Mouse (Mus musculus): ENCODE data around the gene Tspan31. TPM values are rescaled to one million over a fixed set of nuclear protein-coding genes. Genes with fewer than 3 reads are reported as not detected.

The Tspan31 gene
- polyA plus RNA-seq, 1 experiment from 2014 or later: 157 TPM

DNA sequence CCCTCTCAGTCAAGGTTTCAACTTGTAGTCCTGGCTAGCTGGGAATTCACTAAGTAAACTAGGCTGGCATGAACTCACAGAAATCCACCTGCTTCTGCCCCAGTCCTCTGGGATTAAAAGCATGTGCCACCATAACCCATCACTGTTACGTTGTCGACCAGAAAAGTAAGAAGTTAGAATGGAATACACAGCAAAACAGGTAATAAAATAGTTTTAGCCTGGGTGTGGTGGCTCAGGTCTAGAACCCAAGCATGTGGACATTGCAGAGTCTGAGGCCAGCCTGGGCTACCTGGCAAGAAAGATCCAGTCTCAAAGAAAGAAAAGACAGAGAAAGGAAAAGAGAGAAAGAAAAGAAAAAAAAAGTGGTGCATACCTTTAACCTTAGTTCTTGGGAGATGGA, 8.6 kb downstream of the Tspan31 start:
- DNase-seq (ENCODE audit: low spot score): no peak
- Histone ChIP-seq H3K4me3 (replicated peaks; ENCODE audit: low read depth, low read length) (no peak overlapping the region), H3K9ac (ENCODE audit: low read depth, low read length) (no peak overlapping the region), H3K9me3 (replicated peaks; ENCODE audit: low read length) (no peaks in the 10 kb centered on the region), H3K4me2 (ENCODE audit: low read length) (no peak overlapping the region), H3K27ac (no peak overlapping the region), H3K27me3 (ENCODE audit: insufficient read depth, low read length) (no peaks in the 10 kb centered on the region), H3K36me3 (ENCODE audit: insufficient read depth, low read length) (peaks cover 24% of the 10 kb centered on the region), H3K4me1 (replicated peaks; ENCODE audit: insufficient read depth, low read length) (peaks cover 7% of the 10 kb centered on the region)
- no peak for TF ChIP-seq CTCF (IDR thresholded peaks at IDR 0.05; ENCODE audit: low read depth)
- no peak for ATAC-seq (replicated peaks; ENCODE audit: low FRiP score, low read depth)
- WGBS: 77% methylated on average over 2 of the region's 2 CpGs

DNA sequence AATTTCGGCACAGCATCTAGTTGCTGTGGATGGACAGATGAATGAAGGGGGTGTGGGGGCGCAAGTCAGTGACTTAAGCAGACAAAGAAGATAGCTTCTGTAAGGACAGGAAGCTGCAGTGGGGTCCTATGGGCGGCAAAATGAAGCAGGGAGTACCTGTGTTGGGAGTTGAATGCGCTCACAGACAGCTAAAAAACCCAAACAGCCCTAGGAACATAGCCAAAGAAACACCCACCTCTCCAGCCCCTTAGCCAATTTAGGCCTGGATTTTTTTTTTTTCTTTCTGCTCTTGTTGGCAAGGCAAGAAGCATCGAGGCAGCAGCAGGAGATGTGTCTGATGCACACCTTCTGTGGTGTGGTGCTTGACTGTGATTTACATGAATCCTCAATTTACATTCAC, 9.0 kb downstream of the Tspan31 start:
- Histone ChIP-seq H3K9ac (ENCODE audit: low read depth, low read length) (no peak overlapping the region), H3K36me3 (ENCODE audit: insufficient read depth, low read length) (peaks cover 25% of the 10 kb centered on the region), H3K9me3 (replicated peaks; ENCODE audit: low read length) (no peaks in the 10 kb centered on the region), H3K4me1 (replicated peaks; ENCODE audit: insufficient read depth, low read length) (peaks cover 7% of the 10 kb centered on the region), H3K27me3 (ENCODE audit: insufficient read depth, low read length) (no peaks in the 10 kb centered on the region), H3K27ac (no peak overlapping the region), H3K4me3 (replicated peaks; ENCODE audit: low read depth, low read length) (no peak overlapping the region), H3K4me2 (ENCODE audit: low read length) (no peak overlapping the region)
- no peak for ATAC-seq (replicated peaks; ENCODE audit: low FRiP score, low read depth)
- 46% methylated on average over 5 of the region's 5 CpGs for WGBS
- no peak for TF ChIP-seq CTCF (IDR thresholded peaks at IDR 0.05; ENCODE audit: low read depth)
- no peak for DNase-seq (ENCODE audit: low spot score)

DNA sequence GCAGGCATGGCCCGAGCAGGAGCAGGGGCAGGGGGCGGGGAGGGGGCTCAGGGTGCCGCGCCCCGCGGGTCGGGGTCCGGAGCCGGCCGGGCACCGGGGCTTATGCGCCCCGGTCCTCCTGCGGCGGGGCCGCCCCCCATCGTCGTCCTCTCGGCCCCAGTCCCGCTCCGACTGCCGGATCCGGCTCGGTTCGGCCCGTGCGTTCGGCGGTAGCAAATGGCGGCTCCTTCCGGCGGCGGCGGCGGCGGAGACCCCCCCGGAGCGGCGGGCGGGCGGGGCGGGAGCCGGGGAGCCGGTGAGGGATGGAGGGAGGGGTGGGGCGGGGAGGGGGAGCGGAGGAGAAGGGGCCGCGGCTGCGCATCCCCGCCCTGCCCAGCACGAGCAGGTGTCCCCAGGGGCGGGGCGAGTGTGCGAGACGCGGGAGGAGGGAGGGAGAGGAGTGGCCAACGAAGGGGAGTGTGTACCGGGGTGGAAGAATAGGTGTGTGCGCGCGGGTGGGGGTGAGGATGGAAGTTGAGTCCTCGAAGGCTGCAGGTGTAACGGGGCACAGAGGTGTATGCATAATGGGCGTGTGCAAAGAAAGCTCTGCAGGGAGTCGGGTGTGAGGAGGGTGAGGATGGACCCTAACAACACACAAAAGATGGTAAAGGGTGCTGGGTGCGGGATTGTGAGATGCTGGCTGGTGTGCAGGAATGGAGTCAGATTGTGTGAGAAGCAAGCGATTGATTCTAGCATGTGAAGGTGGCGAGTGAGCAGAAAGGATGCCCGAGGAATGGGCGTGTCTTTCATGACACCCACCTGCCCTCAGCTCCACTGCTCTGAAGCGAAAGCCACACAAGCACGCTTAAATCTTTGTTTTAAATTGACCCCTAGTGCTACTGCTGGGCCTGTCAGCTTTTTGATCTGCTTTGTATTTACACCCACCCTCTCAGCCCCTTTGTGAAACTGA, 9.8 kb downstream of the Tspan31 start, which contains the start of gene March9:
Gene March9 (minus strand): TSS at position 217 of the 949 bp plus-strand sequence.
- DNase-seq (ENCODE audit: low spot score) (peak; percentile 72), ATAC-seq (replicated peaks; ENCODE audit: low FRiP score, low read depth) (peak; percentile 29; the same call in 1 of the 2 replicates)
- Histone ChIP-seq H3K27me3 (ENCODE audit: insufficient read depth, low read length) (no peaks in the 10 kb centered on the region), H3K9me3 (replicated peaks; ENCODE audit: low read length) (no peaks in the 10 kb centered on the region), H3K4me3 (replicated peaks; ENCODE audit: low read depth, low read length) (peak within 1 kb of the TSS; percentile 84), H3K9ac (ENCODE audit: low read depth, low read length) (peak within 1 kb of the TSS; percentile 85), H3K27ac (peak within 1 kb of the TSS; percentile 66), H3K4me1 (replicated peaks; ENCODE audit: insufficient read depth, low read length) (peaks cover 7% of the 10 kb centered on the region), H3K36me3 (ENCODE audit: insufficient read depth, low read length) (peaks cover 21% of the 10 kb centered on the region), H3K4me2 (ENCODE audit: low read length) (peak within 1 kb of the TSS; percentile 99)
- no peak for TF ChIP-seq CTCF (IDR thresholded peaks at IDR 0.05; ENCODE audit: low read depth)
- 2% methylated on average over 52 of the region's 72 CpGs for WGBS

DNA sequence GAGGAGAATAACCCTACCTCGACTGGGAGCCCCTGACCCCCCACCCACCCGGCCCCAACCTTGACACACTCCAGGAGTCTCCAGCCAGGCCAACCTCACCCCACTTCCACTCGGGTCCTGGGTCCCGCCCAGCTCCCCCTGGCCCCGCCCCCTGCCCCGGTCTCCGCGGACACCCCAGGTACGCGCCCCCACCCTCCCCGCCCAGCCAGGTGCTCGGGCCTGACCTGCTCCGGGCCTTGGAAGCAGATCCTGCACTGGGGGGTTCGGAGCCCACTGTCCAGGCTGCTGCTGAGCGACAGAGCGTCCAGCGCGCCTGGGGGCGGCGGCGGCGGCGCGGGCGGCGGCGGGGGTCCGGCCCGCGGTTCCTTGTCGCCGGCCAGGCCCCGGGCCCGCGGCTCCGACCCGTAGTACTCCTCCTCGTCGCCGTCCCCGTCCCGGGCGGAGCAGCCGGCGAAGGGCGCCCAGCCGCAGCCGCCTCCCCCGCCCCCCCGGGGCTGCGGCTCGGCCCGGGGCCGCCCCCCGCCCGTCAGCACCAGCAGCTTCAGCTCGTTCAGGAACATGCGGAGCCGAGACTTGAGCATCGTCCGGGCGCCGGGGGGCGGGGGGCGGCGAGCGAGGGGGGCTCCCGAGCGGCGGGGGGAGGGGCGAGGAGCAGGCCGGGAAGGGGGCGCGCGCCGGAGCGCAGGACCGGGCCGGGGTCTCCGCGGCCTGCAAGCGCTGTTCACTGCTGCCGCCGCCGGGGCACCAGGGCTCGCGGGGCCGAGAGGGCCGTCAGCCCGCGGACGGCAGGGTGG, 10.7 kb downstream of the Tspan31 start:
- H3K9me3 ChIP-seq (replicated peaks; ENCODE audit: low read length): no peaks in the 10 kb centered on the region
- ATAC-seq (replicated peaks; ENCODE audit: low FRiP score, low read depth) (no peak), DNase-seq (ENCODE audit: low spot score) (no peak)
- peaks cover 17% of the 10 kb centered on the region; the same call in 1 of the 2 replicates for H3K36me3 ChIP-seq (ENCODE audit: insufficient read depth, low read length)
- H3K27ac ChIP-seq: peak overlapping the region; percentile 66
- WGBS: under 1% methylated on average over 69 of the region's 92 CpGs
- peaks cover under 1% of the 10 kb centered on the region; the same call in 1 of the 2 replicates for H3K4me1 ChIP-seq (replicated peaks; ENCODE audit: insufficient read depth, low read length)
- H3K27me3 ChIP-seq (ENCODE audit: insufficient read depth, low read length): no peaks in the 10 kb centered on the region
- H3K4me3 ChIP-seq (replicated peaks; ENCODE audit: low read depth, low read length): peak overlapping the region; percentile 84
- TF ChIP-seq CTCF (IDR thresholded peaks at IDR 0.05; ENCODE audit: low read depth): no peak
- H3K4me2 ChIP-seq (ENCODE audit: low read length): peak overlapping the region; percentile 99
- H3K9ac ChIP-seq (ENCODE audit: low read depth, low read length): peak overlapping the region; percentile 85

GRCm38 (mm10) chr10:127058708-127059107, 11.4 kb downstream of the Tspan31 start:
- no peak overlapping the region for H3K27ac ChIP-seq
- H3K9me3 ChIP-seq (replicated peaks; ENCODE audit: low read length): no peaks in the 10 kb centered on the region
- ATAC-seq (replicated peaks; ENCODE audit: low FRiP score, low read depth) (no peak), DNase-seq (ENCODE audit: low spot score) (no peak)
- H3K36me3 ChIP-seq (ENCODE audit: insufficient read depth, low read length): peaks cover 17% of the 10 kb centered on the region; the same call in 1 of the 2 replicates
- peak overlapping the region; percentile 84 for H3K4me3 ChIP-seq (replicated peaks; ENCODE audit: low read depth, low read length)
- H3K4me1 ChIP-seq (replicated peaks; ENCODE audit: insufficient read depth, low read length): no peaks in the 10 kb centered on the region
- H3K9ac ChIP-seq (ENCODE audit: low read depth, low read length): peak overlapping the region; percentile 85
- peak overlapping the region; percentile 99 for H3K4me2 ChIP-seq (ENCODE audit: low read length)
- 4% methylated on average over 8 of the region's 8 CpGs for WGBS
- no peaks in the 10 kb centered on the region for H3K27me3 ChIP-seq (ENCODE audit: insufficient read depth, low read length)
- TF ChIP-seq CTCF (IDR thresholded peaks at IDR 0.05; ENCODE audit: low read depth): no peak

- no peaks in the 10 kb centered on the region for H3K9me3 ChIP-seq (replicated peaks; ENCODE audit: low read length)
- no peak overlapping the region for H3K27ac ChIP-seq
- H3K4me3 ChIP-seq (replicated peaks; ENCODE audit: low read depth, low read length): peak overlapping the region; percentile 84; the same call in 1 of the 2 replicates
- no peak overlapping the region for H3K9ac ChIP-seq (ENCODE audit: low read depth, low read length)
- peak; percentile 93 for TF ChIP-seq CTCF (IDR thresholded peaks at IDR 0.05; ENCODE audit: low read depth)
- DNase-seq (ENCODE audit: low spot score) (peak; percentile 85), ATAC-seq (replicated peaks; ENCODE audit: low FRiP score, low read depth) (peak; percentile 14; the same call in 1 of the 2 replicates)
- H3K36me3 ChIP-seq (ENCODE audit: insufficient read depth, low read length): peaks cover 17% of the 10 kb centered on the region; the same call in 1 of the 2 replicates
- WGBS: under 1% methylated on average over 9 of the region's 9 CpGs
- H3K4me1 ChIP-seq (replicated peaks; ENCODE audit: insufficient read depth, low read length): no peaks in the 10 kb centered on the region
- H3K4me2 ChIP-seq (ENCODE audit: low read length): peak overlapping the region; percentile 99
- H3K27me3 ChIP-seq (ENCODE audit: insufficient read depth, low read length): no peaks in the 10 kb centered on the region
These were observed 11.9 kb downstream of the Tspan31 start for GRCm38 (mm10) chr10:127058161-127058560.
